Mouse (Mus musculus): ENCODE results near the gene Orm3. TPM values are rescaled to one million over a fixed set of nuclear protein-coding genes. Genes with fewer than 3 reads are reported as not detected.

Gene Orm3
- total RNA-seq, 2 experiments from 2014 or later = not detected

- ATAC-seq (replicated peaks; ENCODE audit: low FRiP score, low TSS enrichment, poor library complexity, severe bottlenecking) = no peak
Measured at GRCm38 (mm10) chr4:63359861-63360260, 3.9 kb downstream of the Orm3 start.

GRCm38 (mm10) chr4:63362150-63362549 is 6.2 kb downstream of the Orm3 start, which contains the start of gene Orm2:
Gene Orm2, plus strand, starts transcription at chr4:63362449.
- ATAC-seq (replicated peaks; ENCODE audit: low FRiP score, low TSS enrichment, poor library complexity, severe bottlenecking) = no peak

- ATAC-seq (replicated peaks; ENCODE audit: low FRiP score, low TSS enrichment, poor library complexity, severe bottlenecking) = peak; percentile 47; the same call in 1 of the 2 replicates
Measured at GRCm38 (mm10) chr4:63368577-63368976, 12.6 kb downstream of the Orm3 start.

- no peak for ATAC-seq (replicated peaks; ENCODE audit: low FRiP score, low TSS enrichment, poor library complexity, severe bottlenecking)
Measured at GRCm38 (mm10) chr4:63370897-63371296, 14.9 kb downstream of the Orm3 start.

- peak; percentile 42; the same call in 1 of the 2 replicates for ATAC-seq (replicated peaks; ENCODE audit: low FRiP score, low TSS enrichment, poor library complexity, severe bottlenecking)
Measured at GRCm38 (mm10) chr4:63371890-63372289, 15.9 kb downstream of the Orm3 start.

- peak; percentile 60 for ATAC-seq (replicated peaks; ENCODE audit: low FRiP score, low TSS enrichment, poor library complexity, severe bottlenecking)
Measured at GRCm38 (mm10) chr4:63373404-63373803, 17.4 kb downstream of the Orm3 start.

- peak; percentile 86 for ATAC-seq (replicated peaks; ENCODE audit: low FRiP score, low TSS enrichment, poor library complexity, severe bottlenecking)
Measured at GRCm38 (mm10) chr4:63374331-63374730, 18.4 kb downstream of the Orm3 start.

GRCm38 (mm10) chr4:63375367-63375766 is 19.4 kb downstream of the Orm3 start:
- no peak for ATAC-seq (replicated peaks; ENCODE audit: low FRiP score, low TSS enrichment, poor library complexity, severe bottlenecking)

- no peak for ATAC-seq (replicated peaks; ENCODE audit: low FRiP score, low TSS enrichment, poor library complexity, severe bottlenecking)
Measured at GRCm38 (mm10) chr4:63377483-63377882, 21.5 kb downstream of the Orm3 start.

GRCm38 (mm10) chr4:63382676-63383369 is 26.9 kb downstream of the Orm3 start:
- peak; percentile 65 for ATAC-seq (replicated peaks; ENCODE audit: low FRiP score, low TSS enrichment, poor library complexity, severe bottlenecking)

GRCm38 (mm10) chr4:63383474-63383873 is 27.5 kb downstream of the Orm3 start:
- peak; percentile 72 for ATAC-seq (replicated peaks; ENCODE audit: low FRiP score, low TSS enrichment, poor library complexity, severe bottlenecking)

GRCm38 (mm10) chr4:63384262-63384661 is 28.3 kb downstream of the Orm3 start:
- ATAC-seq (replicated peaks; ENCODE audit: low FRiP score, low TSS enrichment, poor library complexity, severe bottlenecking) = no peak

GRCm38 (mm10) chr4:63385253-63385652 is 29.3 kb downstream of the Orm3 start:
- ATAC-seq (replicated peaks; ENCODE audit: low FRiP score, low TSS enrichment, poor library complexity, severe bottlenecking) = no peak

- ATAC-seq (replicated peaks; ENCODE audit: low FRiP score, low TSS enrichment, poor library complexity, severe bottlenecking) = no peak
Measured at GRCm38 (mm10) chr4:63385784-63386183, 29.8 kb downstream of the Orm3 start.

GRCm38 (mm10) chr4:63388029-63388428 is 32.1 kb downstream of the Orm3 start:
- ATAC-seq (replicated peaks; ENCODE audit: low FRiP score, low TSS enrichment, poor library complexity, severe bottlenecking) = no peak

- peak; percentile 43 for ATAC-seq (replicated peaks; ENCODE audit: low FRiP score, low TSS enrichment, poor library complexity, severe bottlenecking)
Measured at GRCm38 (mm10) chr4:63389121-63389886, 33.3 kb downstream of the Orm3 start.

GRCm38 (mm10) chr4:63389887-63390528 is 34.0 kb downstream of the Orm3 start:
- ATAC-seq (replicated peaks; ENCODE audit: low FRiP score, low TSS enrichment, poor library complexity, severe bottlenecking) = peak; percentile 72

GRCm38 (mm10) chr4:63391322-63391721 is 35.4 kb downstream of the Orm3 start:
- ATAC-seq (replicated peaks; ENCODE audit: low FRiP score, low TSS enrichment, poor library complexity, severe bottlenecking) = no peak

- no peak for ATAC-seq (replicated peaks; ENCODE audit: low FRiP score, low TSS enrichment, poor library complexity, severe bottlenecking)
Measured at GRCm38 (mm10) chr4:63397981-63398537, 42.1 kb downstream of the Orm3 start.
